ENCODE assay signal across 17 mouse cellular contexts in genomic region chr4:105332081-105332480, GRCm38 (mm10).
"Had no signal": no experiment of that assay in that cellular context is flagged by ENCODE, and none has a peak within 500 bp of the region (broad histone marks: within the 10 kb centered on the region; RNA-seq: fewer than 3 reads in every experiment).

No protein-coding gene starts in this region.

- H3K4me1 ChIP-seq: liver, embryonic 12.5 days; liver, embryonic 15.5 days had no signal

- H3K9ac ChIP-seq: limb, embryonic 13.5 days; liver, embryonic 12.5 days; liver, embryonic 15.5 days; lung, embryonic 15.5 days; midbrain, embryonic 12.5 days had no signal

- H3K9me3 ChIP-seq: limb, embryonic 10.5 days; limb, embryonic 13.5 days; liver, embryonic 12.5 days; liver, embryonic 15.5 days; lung, embryonic 15.5 days; megakaryocyte, embryonic 14.5 days; midbrain, embryonic 12.5 days had no signal

- ATAC-seq: liver, embryonic 12.5 days had no signal

- DNase-seq: kidney, postnatal 25 days; layer of hippocampus, adult 9-11 months; liver; lung, adult 18-20 months; lung, postnatal 10 days; lung, postnatal 36 days; thymus, adult 18-20 months; thymus, postnatal 36 days had no signal

- H3K4me3 ChIP-seq: layer of hippocampus, adult 2 months; limb, embryonic 10.5 days; limb, embryonic 13.5 days; liver, embryonic 12.5 days; liver, embryonic 15.5 days; lung, embryonic 15.5 days; megakaryocyte, embryonic 14.5 days; midbrain, embryonic 12.5 days had no signal

- H3K27me3 ChIP-seq: limb, embryonic 13.5 days; liver, embryonic 12.5 days; liver, embryonic 15.5 days; lung, embryonic 15.5 days; midbrain, embryonic 12.5 days had no signal

- H3K4me2 ChIP-seq: limb, embryonic 13.5 days; liver, embryonic 12.5 days; liver, embryonic 15.5 days; lung, embryonic 15.5 days; midbrain, embryonic 12.5 days had no signal

- H3K27ac ChIP-seq: kidney, postnatal 0 days; layer of hippocampus, adult 2 months; limb, embryonic 10.5 days; limb, embryonic 13.5 days; liver, embryonic 12.5 days; liver, embryonic 15.5 days; lung, embryonic 15.5 days; midbrain, embryonic 12.5 days had no signal

- H3K36me3 ChIP-seq: limb, embryonic 10.5 days; limb, embryonic 13.5 days; liver, embryonic 12.5 days; liver, embryonic 15.5 days; lung, embryonic 15.5 days; midbrain, embryonic 12.5 days had no signal
